Mouse (Mus musculus) MEL (cell line): ENCODE measurements around the gene Ptpdc1.

Source experiments
- CTCF ChIP-seq, 3 experiments: IDR thresholded peaks in 2 of 3; conservative IDR thresholded peaks in 1 of 3; 2 replicates each; pipeline ENCODE4 v1.5.1; 2011 to 2012; ENCODE audit warnings: low read length in 3 of 3, low read depth in 2 of 3, mild to moderate bottlenecking in 2 of 3, improper control_type of control experiment in 1 of 3, inconsistent platforms in 1 of 3, mixed read lengths in 1 of 3, moderate library complexity in 1 of 3; ENCODE audit not compliant: control insufficient read depth in 1 of 3, insufficient read depth in 1 of 3, poor library complexity in 1 of 3, severe bottlenecking in 1 of 3
- HCFC1 ChIP-seq: IDR thresholded peaks from 2 replicates; pipeline ENCODE4 v1.6.1; 2012; ENCODE audit warnings: low read depth, mild to moderate bottlenecking, inconsistent platforms, low read length, improper control_type of control experiment, moderate library complexity
- MXI1 ChIP-seq: IDR thresholded peaks from 2 replicates; pipeline ENCODE4 v1.6.1; 2011; ENCODE audit warnings: mild to moderate bottlenecking, low read depth, low read length, improper control_type of control experiment
- POLR2A ChIP-seq, 2 experiments: IDR thresholded peaks; 2 replicates each; pipeline ENCODE4 v1.6.1; 2011 to 2012; ENCODE audit warnings: low read length in 2 of 2, mild to moderate bottlenecking in 2 of 2, control low read depth in 1 of 2, improper control_type of control experiment in 1 of 2, low read depth in 1 of 2, moderate library complexity in 1 of 2; ENCODE audit not compliant: control insufficient read depth in 1 of 2, insufficient read depth in 1 of 2, poor library complexity in 1 of 2
- POLR2AphosphoS5 ChIP-seq: IDR thresholded peaks from 2 replicates; pipeline ENCODE4 v1.6.1; 2012; ENCODE audit warnings: low read depth, borderline replicate concordance, mild to moderate bottlenecking, inconsistent platforms, low read length, moderate library complexity, mixed read lengths
- TAL1 ChIP-seq: IDR thresholded peaks from 2 replicates; pipeline ENCODE4 v1.6.1; 2012; ENCODE audit warnings: mild to moderate bottlenecking, inconsistent platforms, low read length, moderate library complexity, mixed read lengths
- USF2 ChIP-seq, 2 experiments: IDR thresholded peaks; 2 replicates each; pipeline ENCODE4 v1.6.1; 2011 to 2012; ENCODE audit warnings: improper control_type of control experiment in 2 of 2, low read length in 2 of 2, borderline replicate concordance in 1 of 2, inconsistent platforms in 1 of 2, low read depth in 1 of 2, mild to moderate bottlenecking in 1 of 2; ENCODE audit not compliant: insufficient read depth in 1 of 2

DNA sequence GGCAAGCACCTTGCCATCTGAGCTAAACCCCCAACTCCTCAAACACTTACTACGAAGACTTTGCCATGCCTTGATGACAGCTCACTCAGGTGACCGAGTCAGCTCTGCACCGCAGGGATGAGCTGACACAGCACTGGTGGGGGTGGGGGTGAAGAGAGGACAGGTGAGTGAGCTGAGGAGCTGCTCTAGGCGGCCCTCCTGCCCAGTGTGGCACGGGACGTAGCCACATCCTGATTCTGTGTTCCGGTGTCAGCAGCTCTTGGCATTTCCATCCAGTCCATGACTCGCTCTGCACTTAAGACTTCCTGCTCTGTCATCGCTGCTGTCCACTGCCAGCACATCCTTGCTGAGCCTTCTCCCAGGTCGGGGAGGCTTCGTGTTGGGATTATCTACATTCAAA is 38.1 kb downstream of the Ptpdc1 start:
- TF ChIP-seq USF2 (IDR thresholded peaks at IDR 0.05; ENCODE audit: borderline replicate concordance in 1 of 2, insufficient read depth in 1 of 2, low read depth in 1 of 2, low read length in 2 of 2) (no peak), POLR2A (IDR thresholded peaks at IDR 0.05; ENCODE audit: control insufficient read depth in 1 of 2, insufficient read depth in 1 of 2, low read depth in 1 of 2, low read length in 2 of 2, poor library complexity in 1 of 2) (no peak), POLR2AphosphoS5 (no peak), HCFC1 (no peak), TAL1 (no peak), CTCF (IDR thresholded peaks at IDR 0.05 in 2 of 3, conservative IDR thresholded peaks at IDR 0.05 in 1 of 3; ENCODE audit: control insufficient read depth in 1 of 3, insufficient read depth in 1 of 3, low read depth in 2 of 3, low read length in 3 of 3, poor library complexity in 1 of 3, severe bottlenecking in 1 of 3) (no peak), MXI1 (no peak)
